Mouse (Mus musculus): ENCODE measurements at regions not wholly inside any gene's neighbourhood (a gene's known extent, or its start where the extent isn't known, plus 50 kb on each side); places are given as distances from the start of the nearest gene placed in this dataset.
"Not testable (repeated sequence)": the region's sequence is repeated elsewhere in the genome, so short reads cannot be mapped to it uniquely, and the experiment has no call there.

DNA sequence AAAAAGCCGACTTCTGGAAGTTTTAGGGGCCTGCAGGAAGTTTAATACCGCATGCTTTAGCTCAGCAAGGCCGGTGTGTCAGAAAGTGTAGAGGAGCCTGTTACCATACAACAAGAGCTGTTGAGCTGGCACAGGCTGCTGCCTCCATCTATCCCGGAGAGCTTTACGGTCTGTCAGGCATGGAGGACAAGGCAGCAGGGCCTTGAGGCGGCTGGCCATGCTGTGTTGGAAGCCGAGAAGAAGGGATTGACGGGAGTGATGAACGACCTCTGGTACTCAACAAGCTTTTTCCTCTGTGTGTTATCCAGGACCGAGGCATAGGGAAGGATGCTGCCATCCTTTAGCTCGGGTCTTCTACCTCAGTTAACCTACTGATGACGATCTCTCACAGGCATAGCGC lies 146.8 kb upstream of the Mocs1 start:
- no peak for DNase-seq

DNA sequence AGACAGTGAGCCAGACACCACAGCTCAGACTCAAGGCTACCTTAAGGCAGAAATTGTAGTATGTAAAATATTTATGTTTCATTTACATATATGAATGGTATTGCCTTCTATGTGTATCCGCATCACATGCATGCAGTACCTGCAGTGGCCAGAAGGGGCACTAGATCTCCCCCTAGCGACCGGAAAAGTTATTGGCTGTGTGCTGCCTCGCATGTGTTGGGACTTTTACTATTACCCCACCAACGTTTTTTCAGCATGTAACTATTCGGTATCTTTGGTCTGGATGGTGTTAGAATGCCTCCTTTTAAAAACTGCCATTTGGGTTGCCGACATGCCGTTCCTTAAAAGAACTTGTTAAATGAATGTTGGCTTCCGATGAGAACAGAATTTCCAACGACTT lies 145.7 kb upstream of the Mocs1 start:
- DNase-seq = no peak

DNA sequence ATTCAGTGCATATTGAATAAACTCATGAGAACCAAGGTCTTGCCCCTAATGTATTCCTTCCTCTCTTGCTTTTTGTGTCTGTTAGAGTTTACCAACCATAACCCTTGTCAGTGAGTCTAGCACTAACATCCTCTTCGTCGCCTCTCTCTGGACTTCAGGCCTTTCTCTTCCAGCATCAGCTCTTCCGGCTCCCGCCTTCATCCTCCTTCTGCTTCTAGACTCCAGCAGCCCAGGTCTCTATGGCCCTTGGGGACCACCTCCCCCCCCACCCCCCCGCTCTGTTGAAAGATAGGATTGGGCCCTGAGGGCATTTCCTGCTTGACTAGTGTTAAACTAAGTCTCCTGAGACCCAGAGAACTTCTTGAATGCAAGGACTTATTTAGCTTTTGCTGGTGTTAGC lies 144.7 kb upstream of the Mocs1 start:
- DNase-seq = no peak

DNA sequence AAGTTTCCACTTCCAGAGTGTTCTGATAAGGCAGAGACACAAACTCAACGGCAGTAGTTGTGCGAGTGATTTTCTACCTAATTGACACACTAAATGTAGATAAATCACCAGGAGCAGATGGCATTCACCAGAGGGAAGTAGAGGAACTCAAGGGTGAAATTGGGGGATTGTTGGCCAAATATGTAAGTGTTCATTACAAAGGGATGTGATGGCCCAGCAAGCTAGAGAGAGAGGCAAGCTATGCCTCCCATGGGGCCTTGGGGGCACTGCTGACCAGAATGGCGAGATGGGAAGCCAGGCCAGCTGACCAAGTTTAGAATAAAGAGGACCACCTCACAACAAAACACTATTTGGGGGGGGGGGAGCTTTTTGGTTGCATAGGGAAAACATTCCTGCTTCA lies 136.5 kb upstream of the Mocs1 start:
- DNase-seq = no peak

DNA sequence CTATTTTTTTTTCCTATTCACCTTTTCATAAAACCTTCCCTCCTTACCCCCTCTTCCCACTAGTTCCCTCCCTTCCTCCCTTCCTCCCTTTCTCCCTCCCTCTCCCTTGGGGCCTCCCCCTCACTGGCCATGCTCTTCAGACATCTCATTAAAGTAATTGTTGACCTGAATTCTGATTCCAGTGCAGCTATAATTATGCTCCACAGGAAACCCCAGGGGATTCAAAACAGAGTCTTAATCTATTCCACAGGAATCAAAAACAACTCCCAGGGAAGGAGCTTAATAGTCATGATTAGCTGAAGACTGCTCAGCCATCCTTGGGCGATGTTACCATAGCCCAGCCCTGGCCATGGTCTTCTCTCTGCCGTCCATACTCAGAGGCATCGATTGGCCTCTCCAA lies 123.7 kb upstream of the Mocs1 start:
- DNase-seq = no peak

DNA sequence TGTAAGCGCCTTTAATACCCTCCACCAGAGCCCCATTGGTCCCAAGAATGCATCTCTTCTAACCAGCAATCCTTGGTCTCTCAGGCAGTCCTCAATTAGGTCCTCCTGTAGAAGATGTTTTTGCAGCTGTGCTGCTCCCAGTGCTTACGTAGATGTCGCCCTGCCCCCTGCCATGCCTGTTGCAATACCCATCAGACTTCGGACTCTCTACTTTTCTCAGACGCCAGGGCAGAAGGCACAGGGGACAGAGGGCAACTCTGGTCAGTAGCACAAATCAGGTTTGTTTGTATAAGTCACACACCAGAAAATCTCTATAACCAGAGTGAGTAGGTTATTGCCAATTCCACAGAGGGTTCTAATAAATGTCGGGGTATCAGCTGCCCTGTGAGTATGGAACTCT lies 123.0 kb upstream of the Mocs1 start:
- no peak for DNase-seq

DNA sequence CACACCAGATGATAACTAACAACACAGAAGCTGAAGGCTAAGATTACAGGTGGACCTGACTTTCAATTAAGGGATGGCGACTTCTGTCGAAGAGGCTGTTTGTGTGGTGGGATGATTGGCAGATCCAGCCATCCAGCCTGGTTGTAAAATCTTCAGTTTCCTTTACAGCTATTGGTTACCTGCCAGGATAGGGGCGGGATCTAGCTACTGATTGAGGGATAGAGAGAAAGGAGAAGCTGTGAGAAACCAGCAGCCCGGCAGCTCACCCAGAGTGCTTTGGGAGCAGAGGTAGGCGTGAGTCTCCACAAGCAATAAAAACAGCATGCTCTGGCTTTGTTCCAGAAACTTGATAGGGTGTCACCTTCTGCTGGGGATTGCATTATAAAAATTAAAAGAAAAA lies 119.1 kb upstream of the Mocs1 start:
- peak; percentile 91 for DNase-seq

DNA sequence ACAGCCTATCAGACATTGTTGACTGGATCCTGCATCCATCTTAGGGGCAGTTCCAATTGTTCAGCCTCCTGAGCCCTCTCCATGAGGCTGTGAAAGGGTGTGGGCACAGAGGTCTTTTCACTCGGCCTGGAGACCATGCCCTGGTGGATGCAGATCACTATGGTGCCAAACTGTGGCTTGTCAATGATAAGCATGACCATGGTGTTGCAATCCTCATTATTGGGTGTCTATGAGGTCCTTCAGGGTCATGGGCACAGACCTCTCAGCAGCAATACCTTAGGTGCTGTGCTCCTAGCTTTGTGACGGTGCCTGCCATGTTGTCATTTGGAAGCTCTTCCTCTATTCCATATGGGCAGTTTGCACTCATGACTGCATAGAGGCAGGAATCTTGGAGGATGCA lies 114.0 kb upstream of the Mocs1 start:
- DNase-seq = no peak

DNA sequence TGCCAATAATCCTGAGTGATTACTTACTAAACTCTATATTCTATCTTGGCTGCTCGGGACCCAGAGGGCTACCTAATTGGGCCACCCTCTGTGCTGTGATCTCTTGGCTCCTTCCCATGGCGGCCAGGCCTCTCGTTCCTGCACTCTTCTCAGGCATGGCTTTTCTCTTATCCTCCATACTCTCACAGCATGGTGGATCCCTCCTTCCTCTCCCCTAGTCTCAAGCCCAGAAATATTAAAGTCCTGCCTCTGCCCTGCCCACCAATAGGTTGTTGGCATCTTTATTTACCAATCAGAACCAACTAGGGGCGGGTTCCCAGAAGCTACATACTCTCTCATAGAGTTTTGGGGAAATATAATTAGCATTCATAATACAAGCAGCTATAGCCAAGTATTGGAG lies 100.6 kb upstream of the Mocs1 start:
- no peak for DNase-seq

DNA sequence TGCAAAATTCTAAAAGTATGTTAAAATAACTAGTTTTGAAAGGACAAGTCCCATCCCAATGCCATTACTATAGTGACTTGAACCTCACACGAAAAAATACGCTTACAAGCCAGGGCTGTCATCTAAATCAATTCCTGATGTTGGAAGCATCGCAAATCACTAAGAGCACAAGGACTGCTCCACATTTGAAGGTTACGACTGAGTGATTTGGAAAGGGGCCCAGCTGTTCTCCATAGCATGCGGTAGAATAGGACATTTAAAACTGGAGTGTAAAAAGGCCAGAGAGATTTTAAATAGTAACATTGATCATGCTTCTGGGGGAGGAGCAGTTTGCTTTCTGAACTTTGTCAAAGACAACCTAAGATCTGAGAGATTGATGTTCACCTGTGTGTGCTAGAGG lies 92.8 kb upstream of the Mocs1 start:
- no peak for DNase-seq

DNA sequence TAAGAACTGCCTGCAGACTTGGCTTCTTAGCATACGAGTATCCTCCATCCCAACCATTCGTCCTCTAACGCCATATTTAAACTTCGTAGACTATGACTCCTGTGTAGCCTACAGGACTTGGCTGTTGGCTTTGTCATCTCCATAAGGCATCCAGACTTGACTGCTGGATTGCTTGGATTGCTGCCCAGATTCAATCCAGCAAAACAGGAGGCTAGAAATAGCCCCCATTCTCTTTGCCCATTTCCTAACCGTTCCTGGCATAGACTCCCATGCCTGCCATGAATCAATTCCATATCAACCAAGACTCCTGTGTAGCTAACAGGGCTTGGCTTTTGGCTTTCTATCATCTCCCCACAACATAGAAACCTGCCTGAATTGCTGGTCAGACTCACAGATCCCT lies 90.3 kb upstream of the Mocs1 start:
- DNase-seq = no peak

DNA sequence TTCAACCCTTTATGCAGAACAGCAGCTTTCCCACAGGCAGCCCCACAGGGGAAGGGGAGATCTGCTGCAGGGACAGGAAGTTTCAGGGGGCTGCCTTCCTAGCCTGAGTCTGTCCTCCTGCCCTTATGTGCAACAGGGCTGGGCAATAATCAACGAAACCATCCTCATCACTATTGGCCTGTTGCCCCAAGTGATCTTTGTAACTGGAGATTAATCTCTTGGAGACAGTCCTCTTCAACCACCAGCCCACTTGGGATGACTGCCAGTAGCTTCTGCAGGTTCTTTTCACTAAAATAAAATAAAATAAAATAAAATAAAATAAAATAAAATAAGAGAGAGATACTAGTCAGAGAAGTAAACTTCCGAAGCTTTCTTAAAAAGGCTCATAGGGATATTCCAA lies 85.5 kb upstream of the Mocs1 start:
- DNase-seq = no peak

DNA sequence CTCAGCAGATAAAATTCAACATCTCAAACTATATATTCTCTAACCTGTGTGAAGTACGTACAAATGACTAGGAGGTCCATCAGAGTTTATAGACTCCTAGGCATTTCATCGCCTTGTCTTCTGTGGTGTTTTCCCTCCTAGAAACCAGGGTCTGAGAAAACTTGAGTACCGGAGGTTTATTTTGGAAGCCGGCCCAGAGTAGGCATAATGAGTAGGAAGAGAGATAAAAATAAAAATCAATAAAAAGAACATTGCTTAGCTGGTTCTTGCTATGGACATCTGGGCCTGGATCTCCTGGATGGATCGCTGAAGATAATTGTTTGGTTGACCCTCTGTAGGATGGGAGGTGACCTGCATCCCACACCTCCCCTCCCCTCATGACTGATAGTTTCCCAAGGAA lies 81.5 kb upstream of the Mocs1 start:
- peak; percentile 7 for DNase-seq

DNA sequence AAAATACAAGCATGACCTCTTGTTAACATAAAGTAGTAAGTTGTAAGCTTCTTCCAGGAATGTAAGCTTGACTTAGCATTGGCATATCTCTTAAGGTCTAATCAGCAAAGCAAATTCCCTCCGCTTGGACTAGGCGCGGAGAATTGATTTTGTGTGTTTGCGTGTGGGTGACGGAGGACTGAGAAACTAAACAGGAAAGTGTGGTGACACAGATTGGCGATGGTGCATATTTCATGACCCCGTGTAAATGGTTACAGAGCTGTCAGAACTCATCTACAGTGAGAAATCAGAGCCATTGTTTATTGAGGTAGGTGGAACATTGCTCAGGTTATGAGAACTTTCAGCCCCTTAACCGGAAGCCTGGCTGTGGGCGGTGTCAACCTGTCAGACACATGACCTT lies 78.8 kb upstream of the Mocs1 start:
- no peak for DNase-seq

DNA sequence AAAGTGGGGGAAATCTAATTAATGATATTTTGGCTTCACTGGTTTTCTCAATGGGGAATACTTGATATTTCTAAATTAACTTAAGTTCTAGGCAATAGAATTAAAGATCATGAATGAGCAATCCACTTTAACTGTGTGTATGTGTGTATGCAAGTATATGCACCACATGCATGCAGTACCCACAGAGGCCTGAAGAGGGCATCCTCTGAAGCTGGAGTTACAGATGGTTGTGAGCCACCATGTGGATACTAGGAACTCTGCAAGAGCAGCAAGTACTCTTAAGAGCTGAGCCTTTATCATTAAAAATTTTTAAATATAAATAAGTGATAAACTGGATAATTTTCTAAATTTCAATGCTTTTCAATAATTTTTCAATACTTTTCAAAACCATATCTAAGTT lies 69.0 kb upstream of the Mocs1 start:
- no peak for DNase-seq

DNA sequence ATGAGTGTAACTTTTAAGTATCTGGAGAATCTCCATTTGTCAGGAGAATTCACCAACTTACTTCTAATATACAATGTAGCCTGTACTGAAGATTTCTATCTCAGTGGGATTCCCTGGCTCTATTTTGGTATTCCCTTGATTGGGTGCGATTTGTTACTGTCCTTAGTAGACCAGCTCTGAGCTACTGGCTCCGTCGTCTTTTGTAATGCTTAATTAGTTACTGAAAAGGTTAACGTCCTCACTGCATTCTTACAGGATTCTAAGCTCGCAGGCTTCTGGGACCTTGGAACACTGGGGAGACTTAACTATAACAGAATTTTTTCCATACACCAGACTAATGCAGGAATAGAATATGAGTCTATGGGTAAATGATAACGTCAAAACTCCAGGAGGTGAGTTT lies 67.9 kb upstream of the Mocs1 start:
- DNase-seq = not testable (repeated sequence)

DNA sequence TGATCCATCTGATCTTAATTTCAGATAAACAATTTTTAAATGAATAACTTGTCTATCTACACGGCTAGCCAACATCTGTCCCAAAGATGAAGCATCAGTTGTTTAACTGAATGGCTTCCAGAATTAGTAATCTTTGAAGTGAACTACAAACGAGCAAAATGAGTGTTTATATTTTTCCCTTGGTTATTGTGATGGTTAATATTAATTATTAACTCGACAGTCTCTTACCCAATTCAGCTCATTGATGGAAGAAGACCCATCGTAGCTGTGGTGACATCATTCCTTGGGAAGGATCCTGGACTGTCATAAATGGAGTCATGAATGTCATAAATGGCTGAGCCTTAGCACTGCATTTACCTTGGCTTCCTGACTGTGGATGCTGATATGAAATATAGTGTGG lies 60.4 kb upstream of the Mocs1 start:
- DNase-seq = no peak

DNA sequence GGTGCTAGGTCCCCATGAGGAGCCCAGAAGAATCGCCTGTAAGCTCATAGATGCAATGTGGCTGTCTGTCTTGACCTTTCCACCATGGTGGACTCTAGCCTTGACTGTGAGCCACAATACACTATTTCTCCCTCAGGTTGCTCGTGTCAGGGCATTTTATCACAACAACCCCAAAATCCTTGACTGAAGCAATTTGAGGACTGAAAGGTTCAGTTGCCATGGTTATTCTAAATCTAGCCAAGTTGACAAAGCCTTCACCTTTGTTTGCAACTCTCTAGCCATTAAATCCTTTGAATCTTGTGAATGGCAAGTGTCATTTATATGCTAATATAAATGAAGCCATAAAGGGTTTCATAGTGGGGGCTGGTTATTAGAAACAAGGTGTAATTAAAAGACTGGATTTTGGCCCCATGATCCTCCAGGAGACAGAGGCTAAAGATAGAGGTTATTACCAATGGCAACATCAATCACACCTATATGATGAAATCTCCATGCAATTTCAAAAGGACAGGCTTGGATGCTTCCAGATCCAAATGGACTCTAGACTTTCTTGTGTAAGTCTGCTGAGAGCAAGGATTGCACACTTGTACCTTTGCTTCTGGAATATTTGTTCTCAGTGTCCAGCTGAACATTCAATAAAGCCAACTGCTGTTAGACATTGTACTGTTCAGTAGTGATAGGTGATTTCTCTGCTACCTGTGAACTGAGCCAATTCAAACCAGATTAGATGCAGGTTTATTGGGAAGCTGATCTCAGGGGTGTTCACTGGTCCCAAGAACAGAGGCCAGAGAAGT lies 59.5 kb upstream of the Mocs1 start:
- no peak for DNase-seq

DNA sequence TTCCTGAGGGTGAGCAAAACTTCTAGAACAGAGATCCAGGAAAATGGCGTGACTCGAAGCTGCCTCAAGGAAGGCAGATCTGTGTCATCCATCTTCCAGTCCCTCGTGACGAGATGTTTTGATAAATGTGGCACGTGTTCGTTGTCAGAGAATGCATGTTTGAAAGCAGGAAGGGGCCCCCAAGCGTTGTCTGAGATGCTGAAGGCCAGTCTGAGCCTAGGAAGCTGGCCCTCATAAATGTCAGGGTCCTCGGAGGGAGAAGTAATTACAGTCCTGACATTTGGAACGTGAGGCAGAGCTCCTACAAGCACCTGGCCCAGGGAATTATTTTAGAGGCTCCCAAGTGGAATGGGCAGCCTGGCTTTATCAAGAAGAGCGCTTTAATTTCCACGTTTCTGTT lies 50.5 kb upstream of the Mocs1 start:
- DNase-seq = no peak

All from layer of hippocampus, adult 9-11 months (tissue).